Mouse (Mus musculus): ENCODE results near the gene Rpl11.
"Not testable (repeated sequence)": the region's sequence is repeated elsewhere in the genome, so short reads cannot be mapped to it uniquely, and the experiment has no call there.

Rpl11 gene

GRCm38 (mm10) chr4:136070592-136070991, 17.4 kb upstream of the Rpl11 start:
- no peak for DNase-seq (ENCODE audit: low read depth, low spot score)

DNA sequence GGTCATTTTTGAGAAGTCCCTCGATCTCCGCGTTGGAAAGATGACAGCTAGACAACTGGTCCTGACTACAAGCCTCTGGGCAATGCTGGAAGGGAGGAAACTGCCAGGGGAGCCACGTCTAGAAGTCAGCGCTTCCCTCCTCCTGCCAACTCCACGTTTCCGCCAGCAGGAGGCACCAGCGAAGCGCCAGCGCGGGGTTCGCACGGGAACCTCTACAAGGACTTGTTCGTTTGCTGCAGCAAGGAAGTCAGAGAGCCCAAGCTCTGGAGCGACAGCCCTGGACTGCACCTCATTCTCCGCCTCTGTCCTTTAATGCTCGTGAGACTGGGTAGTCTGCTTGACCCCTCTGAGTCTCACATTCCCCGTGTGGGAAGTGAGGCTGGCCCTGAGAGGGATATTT, 16.7 kb upstream of the Rpl11 start:
- DNase-seq (ENCODE audit: low read depth, low spot score): peak; percentile 87

GRCm38 (mm10) chr4:136069313-136069712, 16.1 kb upstream of the Rpl11 start:
- DNase-seq (ENCODE audit: low read depth, low spot score): no peak

DNA sequence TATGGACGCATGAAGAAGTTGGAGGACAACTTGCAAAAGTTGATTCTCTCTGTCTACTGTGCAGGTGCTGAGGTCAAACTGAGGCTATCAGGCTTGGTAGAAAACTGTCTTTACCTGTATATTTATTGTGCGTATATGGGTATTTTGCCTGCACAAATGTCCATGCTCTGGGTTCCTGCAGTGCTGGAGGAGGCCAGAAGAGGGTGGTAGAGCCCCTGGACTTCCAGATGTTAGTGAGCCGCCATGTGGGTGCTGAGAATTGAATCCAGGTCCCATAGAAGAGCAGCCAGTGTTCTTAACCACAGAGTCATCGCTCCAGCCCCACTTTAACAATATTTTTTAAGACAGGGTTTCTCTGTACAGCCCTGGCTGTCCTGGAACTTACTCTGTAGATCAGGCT, 9.9 kb upstream of the Rpl11 start:
- DNase-seq (ENCODE audit: low read depth, low spot score): no peak

DNA sequence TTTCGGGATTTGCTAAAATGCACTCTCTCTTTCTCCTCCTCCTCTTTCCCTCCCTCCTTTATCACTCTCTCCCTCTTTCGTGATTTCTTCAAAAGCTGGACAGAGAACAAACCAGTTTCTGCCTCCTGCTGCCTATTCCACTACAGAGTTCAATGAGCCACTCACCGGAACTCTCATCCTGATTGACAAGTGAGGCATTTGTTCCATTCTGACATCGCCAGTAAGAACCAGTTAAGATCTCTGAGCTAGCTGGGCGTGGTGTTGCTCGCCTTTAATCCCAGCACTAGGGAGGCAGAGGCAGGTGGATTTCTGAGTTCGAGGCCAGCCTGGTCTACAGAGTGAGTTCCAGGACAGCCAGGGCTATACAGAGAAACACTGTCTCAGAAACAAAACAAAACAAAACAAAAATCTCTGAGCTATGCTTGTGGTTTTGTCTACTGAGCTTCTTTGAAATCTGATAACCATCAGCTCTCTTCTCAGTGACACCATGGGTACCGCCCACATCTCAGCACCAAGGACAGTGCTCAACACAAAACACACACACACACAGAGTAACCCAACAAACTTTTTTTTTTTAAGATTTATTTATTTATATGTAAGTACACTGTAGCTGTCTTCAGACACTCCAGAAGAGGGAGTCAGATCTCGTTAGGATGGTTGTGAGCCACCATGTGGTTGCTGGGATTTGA, 6.7 kb upstream of the Rpl11 start:
- DNase-seq (ENCODE audit: low read depth, low spot score): not testable (repeated sequence)

- DNase-seq (ENCODE audit: low read depth, low spot score): no peak
These were observed 4.7 kb upstream of the Rpl11 start for GRCm38 (mm10) chr4:136057916-136058315.

DNA sequence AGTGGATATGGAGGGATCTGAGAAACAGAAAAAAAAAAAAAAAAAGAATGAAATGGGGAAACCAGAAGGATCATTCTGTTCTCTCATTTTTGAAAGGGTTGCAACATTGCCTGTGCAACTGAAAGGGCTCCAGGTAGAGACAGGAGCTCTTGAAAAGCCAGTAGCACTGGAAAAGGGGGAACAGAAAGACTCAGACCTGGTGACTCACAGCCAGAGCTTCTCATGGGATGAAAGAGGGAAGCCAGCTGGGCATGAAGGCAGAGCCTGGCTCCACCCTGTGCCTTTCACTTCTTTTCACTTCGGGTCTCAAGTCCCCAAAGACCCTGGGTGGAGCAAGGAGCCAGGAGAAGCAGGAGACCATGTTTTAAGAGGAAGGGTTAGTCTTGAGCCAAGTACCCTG, 2.8 kb upstream of the Rpl11 start:
- no peak for DNase-seq (ENCODE audit: low read depth, low spot score)

- no peak for DNase-seq (ENCODE audit: low read depth, low spot score)
These were observed 615 bp upstream of the Rpl11 start for GRCm38 (mm10) chr4:136053843-136054242.

- DNase-seq (ENCODE audit: low read depth, low spot score): no peak
These were observed 538 bp downstream of the Rpl11 start for GRCm38 (mm10) chr4:136052534-136053246.

DNA sequence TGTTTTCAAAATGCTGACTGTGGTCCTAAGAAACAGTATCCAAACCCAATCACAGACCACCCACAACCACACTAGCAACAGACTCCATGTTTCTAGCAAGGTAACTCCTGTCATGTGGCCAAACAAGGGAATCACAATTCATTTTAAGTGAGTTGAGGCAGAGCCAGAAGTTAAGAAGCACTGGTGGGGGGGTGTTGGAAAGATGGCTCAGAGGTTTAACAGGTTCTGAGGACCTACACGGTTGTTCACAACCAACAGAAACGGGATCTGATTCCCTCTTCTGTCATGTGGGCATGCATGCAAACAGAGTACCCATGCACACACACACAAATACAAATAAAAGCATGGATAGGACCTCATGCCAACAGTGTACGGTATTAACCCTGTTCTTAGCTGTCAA, 1.2 kb downstream of the Rpl11 start:
- DNase-seq (ENCODE audit: low read depth, low spot score): no peak

DNA sequence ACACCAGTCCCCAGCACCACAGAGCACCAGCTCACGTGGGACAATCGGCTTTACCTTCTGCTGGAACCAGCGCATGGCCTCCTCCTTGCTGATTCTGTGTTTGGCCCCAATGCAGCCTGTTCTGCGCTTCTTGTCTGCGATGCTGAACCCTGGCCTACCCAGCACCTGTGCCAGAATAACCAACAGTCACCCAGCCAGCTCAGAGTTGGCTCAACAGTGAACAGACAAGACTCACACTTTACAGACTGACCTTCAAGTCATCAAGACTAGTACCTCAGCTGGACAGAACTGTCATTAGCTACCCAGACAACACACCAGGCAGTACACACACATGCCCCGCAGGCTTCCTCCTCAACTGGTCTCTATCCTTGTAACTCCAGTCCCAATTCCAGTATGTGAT, 3.0 kb downstream of the Rpl11 start:
- DNase-seq (ENCODE audit: low read depth, low spot score): no peak

- no peak for DNase-seq (ENCODE audit: low read depth, low spot score)
These were observed 4.8 kb downstream of the Rpl11 start for GRCm38 (mm10) chr4:136048291-136049032.

GRCm38 (mm10) chr4:136047626-136048025, 5.6 kb downstream of the Rpl11 start:
- no peak for DNase-seq (ENCODE audit: low read depth, low spot score)

DNA sequence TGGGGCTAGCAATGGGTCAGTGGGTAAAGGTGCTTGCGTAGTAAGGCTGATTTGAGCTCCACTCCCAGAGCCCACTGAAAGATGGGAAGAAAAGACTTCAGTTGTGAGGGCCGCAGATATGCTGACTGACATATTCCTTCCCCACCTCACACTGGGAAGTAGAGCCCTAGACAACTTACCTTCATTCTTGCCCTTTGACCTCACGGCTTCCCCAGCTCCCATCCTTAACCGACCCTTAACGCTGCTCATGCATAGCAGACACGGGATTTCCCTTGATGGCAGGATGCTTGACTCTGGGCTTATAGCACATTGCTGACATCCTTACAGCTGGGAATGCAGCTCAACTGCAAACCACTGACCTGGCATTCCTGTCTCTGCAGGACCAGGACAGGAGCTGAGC, 6.3 kb downstream of the Rpl11 start:
- DNase-seq (ENCODE audit: low read depth, low spot score): no peak

GRCm38 (mm10) chr4:136045091-136045490, 8.1 kb downstream of the Rpl11 start:
- no peak for DNase-seq (ENCODE audit: low read depth, low spot score)

DNA sequence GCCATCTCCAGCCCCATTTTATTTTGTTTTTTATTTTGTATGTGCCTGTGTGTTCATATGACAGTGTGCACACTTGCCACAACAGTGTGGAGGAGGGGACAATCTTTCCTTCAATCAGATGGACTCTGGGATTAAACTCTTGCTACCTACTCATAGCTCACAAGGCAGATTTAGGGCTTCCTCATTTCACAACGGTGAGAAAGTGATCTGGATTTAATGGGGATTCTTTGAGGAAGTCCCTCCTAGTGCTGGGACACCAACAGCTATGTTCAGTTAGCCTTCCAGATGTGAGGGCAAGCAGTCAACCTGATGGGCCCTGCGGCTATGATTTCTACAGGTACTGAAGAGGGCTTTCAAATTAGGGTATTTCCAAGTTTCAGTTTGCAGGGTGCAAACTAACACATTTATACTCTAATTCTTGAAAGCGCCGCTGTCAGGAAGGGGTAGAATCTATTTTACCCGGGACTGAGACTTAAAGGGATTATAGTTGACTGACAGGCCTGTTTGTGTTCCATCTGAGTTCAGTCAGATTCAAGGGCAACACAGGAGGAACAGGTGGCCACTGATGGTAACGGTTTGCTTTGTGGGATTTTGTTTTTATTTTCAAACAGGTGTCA, 9.3 kb downstream of the Rpl11 start:
- no peak for DNase-seq (ENCODE audit: low read depth, low spot score)

DNA sequence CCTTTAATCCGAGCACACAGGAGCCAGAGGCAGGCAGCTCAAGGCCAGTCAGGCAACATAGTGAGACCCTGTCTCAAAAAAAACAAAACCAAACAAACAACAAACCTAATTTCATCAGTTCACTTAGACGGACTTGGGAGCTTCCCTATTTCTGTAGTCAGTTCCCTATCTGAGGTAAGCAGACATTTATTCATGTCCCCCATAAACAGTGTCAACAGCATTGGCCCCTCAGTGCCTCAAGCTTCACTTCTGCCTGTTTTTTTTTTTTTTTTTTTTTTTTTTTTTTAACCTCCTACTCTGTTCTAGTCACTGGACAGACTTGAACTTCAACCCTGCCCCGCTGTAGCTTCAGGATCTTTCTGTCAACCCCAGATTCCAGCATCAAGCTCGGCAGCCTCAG, 18.1 kb downstream of the Rpl11 start:
- DNase-seq (ENCODE audit: low read depth, low spot score): no peak

DNA sequence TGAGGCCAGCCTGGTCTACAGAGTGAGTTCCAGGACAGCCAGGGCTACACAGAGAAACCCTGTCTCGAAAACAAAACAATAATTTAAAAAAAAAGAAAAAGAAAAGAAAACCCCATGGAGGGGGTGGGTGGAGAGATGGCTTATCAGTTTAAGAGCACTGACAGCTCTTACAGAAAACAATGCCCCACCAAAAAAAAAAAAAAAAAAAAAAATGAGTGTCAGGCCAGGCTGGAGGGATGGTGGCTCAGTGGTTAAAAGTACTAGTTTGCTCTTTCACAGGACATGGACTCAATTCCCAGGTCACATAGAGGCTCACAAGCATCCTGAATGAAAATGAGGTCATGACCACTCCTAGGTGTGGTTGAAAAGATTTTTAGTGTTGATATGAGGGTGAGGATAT, 20.0 kb downstream of the Rpl11 start:
- DNase-seq (ENCODE audit: low read depth, low spot score): no peak

- no peak for DNase-seq (ENCODE audit: low read depth, low spot score)
These were observed 22.0 kb downstream of the Rpl11 start for GRCm38 (mm10) chr4:136030968-136031909.

DNA sequence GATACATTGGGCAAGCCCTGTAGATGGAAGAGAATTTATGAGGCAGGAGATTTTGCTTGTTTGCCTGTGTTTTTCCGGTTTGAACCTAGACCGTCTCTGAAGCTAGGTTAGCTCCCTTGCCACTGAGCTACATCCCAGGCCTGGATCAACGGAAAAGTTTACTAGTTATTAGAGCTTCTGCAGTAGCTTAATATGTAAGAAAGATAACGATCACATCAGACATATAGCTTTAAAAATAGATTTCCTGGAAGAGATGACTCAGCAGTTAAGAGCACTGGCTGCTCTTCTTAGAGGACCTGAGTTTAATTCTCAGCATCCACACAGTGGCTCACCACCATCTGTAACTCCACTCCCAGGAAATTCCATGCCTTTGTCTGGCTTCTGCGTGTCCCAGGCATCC, 24.5 kb downstream of the Rpl11 start:
- no peak for DNase-seq (ENCODE audit: low read depth, low spot score)

DNA sequence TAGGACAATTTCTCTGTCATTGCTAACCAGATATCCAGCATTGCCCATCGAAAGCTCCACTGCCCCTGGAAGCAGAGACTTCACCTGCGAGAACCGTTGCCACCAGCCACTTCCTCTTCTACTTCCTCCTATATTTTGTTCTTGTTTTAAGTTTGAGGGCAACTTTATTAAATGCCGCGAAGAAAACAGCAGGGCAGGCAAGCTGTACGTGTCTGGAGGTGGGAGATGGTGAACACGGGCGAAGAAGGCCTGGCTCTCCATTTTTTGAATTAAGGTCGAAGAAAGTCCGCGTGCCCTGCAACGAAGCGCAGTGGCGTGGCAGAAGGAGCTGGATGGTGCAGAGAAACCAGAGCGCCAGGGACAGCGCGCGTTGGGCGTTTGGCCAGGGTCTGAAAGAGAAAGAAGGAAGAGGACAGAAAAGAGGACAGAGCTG, 25.1 kb downstream of the Rpl11 start:
- no peak for DNase-seq (ENCODE audit: low read depth, low spot score)

All from forelimb bud, embryonic 11.5 days (tissue).